Mouse (Mus musculus) megakaryocyte-erythroid progenitor cell, adult 5-6 weeks (primary cell): ENCODE results near the gene Phf12. TPM values are rescaled to one million over a fixed set of nuclear protein-coding genes. Genes with fewer than 3 reads are reported as not detected.

Source experiments
- ATAC-seq: replicated peaks from 2 replicates; pipeline ENCODE4 v1.8.0; 2016; ENCODE audit warnings: mild to moderate bottlenecking, inconsistent platforms; ENCODE audit not compliant: severe bottlenecking, poor library complexity, low FRiP score, low TSS enrichment
- total RNA-seq, 2 experiments: library from RNA; stranded (forward) in 1 of 2; stranded (reverse) in 1 of 2; fragments of 200-1000, 215-1000 nt in 1 of 2; fragments of >200 nt in 1 of 2; fragmentation: Nextera tagmentation in 1 of 2; gene quantifications; 2 replicates each; pipeline ENCODE4 v1.2.3; 2014 to 2017

Gene Phf12
- total RNA-seq, 2 experiments from 2014 or later = 23.3 to 94.6 TPM

DNA sequence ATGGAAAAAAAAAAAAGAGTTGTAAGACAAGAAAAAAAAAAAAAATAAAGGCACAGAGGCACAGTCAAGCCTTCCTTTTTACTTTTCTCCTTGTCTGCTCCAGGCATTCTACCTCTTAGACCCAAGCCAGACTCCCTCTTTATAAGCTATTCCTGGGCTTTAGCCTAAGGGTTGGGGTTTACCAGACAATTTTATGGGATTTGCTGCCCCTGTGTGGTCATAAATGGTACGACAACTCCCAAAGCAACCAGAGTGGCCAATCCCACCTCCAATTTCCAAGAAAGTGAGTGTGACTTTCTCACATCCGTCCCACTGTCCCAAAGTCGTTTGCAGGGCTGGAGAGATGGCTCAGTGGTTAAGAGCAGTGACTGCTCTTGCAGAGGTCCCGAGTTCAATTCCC lies 15.4 kb upstream of the Phf12 start:
- no peak for ATAC-seq

DNA sequence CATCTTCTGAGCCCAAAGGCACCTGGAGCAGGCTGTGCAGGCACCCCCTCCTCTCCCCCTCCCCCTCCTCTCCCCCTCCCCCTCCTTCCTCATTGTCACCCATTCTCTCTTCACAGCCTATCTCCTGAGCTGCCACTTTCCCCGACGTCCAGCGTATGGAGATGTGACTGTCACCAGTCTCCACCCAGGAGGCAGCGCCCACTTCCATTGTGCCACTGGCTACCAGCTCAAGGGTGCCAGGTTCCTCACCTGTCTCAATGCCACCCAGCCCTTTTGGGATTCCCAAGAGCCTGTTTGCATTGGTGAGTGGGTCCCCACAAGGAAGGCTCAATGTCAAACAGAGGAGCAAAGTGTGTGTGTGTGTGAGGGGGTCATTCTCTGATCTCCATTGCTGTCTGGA lies 13.8 kb upstream of the Phf12 start:
- no peak for ATAC-seq

DNA sequence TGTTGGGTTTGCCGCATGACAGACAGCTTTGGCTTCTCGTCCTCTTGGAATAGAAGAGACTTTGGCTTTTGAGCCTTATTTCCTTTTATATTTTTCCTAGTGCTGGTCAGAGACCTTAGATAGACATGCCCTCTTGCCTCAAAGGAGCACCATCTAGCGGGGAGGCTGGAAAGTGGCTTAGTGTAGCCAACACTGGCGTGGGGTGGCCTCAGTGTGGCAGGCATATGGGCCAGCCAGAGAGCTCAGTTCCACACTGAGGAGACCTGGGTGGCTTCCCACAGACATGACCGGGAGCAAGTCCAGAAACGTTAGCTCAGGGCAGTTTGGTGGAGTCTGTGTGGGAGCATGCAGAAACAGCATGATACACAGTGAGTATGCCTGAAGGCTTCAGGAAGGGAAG lies 11.8 kb upstream of the Phf12 start:
- ATAC-seq = no peak

DNA sequence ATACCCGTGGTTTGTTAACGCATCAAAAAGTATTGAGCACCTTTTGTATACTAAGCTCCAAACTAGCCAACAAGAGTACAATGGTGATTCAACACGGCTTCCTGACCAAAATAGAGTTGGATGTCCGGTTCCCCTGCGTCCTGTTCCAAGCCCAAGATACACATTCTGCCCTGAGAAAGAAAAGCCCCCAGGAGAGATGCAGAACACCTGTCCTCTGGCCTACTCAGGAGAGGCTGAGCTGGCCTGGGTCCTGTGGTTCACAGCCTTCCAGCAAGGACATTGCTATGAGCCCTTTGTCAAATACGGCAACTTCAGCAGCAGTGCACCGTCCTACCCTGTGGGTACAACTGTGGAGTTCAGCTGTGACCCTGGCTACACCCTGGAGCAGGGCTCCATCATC lies 9.0 kb upstream of the Phf12 start:
- ATAC-seq = no peak

DNA sequence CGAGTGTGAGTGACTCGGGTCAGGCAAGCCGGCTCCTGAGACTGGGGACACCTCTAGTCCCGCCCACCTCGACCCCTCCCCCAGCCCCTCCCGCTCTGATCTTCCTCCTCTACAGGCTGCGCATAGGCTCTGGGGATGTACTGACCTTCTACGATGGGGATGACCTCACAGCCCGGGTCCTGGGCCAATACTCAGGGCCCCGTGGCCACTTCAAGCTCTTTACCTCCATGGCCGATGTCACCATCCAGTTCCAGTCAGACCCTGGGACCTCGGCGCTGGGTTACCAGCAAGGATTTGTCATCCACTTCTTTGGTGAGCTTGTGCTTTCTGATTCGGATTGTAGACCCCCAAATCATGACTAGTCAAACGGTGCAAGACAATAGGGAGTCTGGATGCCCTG lies 8.2 kb upstream of the Phf12 start:
- no peak for ATAC-seq

DNA sequence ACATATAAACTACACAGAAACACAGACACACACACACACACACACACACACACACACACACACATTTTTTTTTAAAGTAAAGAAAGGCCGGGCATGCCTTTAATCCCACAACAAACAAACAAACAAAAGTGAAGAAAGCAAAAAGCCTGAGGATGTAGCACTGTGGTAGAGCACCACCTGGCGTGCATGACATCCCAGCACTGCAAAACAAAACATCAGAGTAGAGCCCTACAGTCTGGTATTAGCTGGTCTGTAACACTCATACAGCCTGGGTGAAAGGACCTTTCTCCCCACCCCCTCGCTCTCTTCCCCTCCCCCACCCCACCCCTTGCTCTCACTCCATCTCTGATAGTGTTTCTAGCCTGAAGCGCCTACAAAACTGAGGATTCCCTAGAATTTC lies 6.7 kb upstream of the Phf12 start:
- no peak for ATAC-seq

DNA sequence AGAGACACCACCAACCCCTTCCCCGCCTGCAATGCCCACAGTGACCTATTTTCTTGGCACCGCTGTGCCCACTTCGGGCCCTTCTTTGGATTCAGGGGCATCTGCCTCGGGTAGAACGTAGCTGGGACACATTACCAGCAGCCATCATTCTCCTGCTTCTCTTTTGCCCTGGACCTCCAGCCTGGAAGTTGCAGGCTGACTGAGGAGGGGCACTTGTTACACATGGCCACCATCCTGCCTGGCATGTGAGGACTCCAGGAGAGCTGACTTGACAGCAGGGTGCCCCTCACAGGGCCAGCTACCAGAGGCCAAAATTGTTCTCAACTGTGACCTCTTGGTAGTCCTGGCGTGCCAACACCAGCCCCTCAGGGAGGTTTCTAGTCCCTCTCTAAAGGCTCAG lies 4.4 kb upstream of the Phf12 start:
- ATAC-seq = no peak

DNA sequence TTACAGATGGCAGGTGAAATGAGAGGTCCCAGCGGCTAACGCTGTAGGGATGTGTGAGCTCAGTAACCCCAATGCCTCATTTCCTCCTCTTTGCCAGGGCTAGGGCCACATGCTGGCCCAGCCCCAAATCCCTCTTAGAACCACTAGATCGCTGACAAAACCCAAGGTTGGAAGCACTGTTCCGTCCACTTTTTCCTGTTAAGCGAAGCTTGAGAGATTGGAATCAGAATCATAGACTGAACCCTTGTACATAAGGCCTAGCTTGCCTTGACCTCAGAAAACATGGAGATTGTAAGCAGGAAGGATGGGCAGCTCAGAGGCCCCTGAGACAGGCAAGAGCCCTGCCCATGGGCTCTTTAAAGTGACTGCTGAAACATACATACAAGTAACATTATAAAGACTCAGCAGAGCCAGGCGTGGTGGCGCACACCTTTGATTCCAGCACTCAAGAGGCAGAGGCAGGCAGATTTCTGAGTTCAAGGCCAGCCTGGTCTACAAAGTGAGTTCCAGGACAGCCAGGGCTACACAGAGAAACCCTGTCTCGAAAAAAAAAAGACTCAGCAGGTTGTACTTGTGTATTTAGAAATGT lies 3.2 kb upstream of the Phf12 start:
- no peak for ATAC-seq

DNA sequence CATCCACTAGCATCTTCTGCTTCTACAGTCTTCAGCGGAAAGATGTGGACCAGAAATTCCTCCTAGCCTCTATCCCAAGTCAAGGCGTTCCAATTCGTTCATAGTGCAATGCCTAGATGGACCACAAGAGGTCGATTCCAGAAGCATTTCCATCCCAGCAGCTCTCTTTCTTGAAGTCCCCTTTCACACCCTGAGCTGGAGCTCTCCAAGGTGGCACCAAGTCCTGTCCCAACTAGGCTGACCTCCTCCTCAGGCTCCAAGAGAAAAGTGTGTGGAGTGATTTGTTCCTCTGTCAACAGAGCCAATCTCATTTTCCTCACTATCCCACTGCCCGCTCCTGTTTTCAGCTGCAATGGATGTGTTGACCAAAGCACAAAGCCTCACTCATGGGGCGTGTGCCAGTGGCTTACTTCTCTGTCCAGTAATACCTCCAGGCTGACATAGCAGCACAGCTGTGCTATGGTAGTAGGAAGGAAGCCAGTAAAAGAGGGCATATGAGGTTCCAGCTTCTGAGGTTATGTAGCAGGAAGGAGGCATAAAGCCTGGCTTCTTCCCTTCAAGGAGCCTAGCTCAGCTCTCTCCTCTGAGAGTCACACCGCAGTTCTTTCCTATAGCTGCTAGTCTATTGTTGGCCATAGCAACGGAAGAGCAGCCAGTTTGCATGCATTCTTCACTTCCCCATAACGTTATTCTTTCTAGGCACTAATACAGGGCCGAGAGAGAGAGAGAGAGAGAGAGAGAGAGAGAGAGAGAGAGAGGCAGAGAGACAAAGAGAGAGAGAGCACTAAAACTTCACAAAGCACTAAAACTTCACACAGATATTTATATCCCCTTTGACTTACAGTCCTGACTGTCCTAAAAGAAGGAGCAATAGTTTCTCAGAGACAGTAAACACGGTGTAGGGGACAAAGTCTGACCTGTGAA lies 2.0 kb upstream of the Phf12 start:
- no peak for ATAC-seq

DNA sequence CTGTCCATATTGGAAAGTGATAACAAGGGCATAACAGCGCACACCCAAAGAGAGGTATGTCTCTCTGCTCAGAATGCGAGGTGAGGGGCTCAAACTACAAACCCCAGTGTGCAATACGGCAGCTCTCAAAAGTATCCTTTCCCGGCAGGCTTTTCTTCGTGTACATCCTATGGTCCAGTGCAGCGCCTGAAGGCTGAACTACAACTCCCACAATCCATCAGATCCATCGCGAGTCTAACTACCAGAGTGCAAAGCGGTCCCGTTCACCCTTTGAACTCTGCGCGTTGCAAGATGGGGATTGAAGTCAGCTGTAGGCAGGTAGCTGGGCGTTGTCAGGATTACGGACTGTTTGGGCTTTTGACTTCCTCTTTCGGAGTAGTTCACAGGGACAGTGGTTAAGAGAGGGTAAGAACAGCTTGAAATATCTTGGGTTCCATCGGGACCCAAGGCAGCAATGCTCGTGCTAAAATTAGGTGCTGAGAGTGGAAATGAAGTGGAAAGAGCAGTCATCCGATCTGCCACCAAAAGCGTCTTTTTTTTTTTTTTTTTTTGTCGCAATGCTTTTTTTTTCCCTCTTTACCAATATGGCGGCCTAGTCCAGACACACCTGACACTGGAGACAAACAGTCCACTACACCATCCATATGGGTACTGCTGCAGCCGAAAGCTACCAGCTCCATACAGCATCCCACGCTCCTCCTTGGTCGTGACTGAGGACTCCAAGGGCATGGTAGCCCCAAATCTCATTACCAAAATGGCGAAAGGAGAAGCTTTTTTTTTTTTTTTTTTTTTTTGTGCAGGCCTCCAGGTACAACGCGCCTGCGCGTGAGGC lies 729 bp upstream of the Phf12 start:
- ATAC-seq = peak; percentile 78

DNA sequence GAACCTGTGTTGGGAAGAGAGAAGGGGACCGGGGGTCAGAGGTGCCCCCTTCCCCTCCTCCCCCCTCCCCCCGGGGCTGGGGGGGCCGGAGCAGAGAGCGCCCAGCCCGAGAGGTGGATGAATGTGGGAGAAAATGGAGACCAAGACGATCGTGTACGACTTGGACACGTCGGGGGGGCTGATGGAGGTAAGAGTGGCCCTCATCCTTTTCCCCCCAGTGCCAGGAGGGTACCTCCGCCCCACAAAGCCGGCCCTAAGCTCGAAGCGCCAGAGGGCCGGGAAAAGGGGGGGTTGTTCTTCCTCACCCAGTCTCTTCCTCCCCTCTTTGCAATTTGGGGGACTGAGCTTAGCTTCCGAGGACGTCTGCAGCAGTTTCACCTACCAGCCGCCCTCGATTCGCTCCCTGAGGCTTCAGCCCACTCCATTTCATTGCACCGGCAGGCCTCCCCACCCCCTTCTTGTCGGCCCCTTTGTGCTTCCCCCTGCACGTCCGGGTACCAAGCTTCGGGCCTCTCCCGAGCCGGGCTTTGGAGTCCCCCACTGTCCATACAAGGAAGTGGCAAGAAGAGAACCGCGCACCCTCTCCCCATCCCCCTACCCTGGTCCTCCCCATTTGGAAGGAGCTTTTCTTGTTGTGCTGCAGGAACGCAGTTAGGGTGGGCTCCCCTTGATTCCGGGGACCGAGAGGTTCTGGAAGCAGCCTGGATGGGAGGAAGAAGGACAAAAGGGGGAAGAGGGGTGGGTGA lies 810 bp downstream of the Phf12 start:
- ATAC-seq = no peak

DNA sequence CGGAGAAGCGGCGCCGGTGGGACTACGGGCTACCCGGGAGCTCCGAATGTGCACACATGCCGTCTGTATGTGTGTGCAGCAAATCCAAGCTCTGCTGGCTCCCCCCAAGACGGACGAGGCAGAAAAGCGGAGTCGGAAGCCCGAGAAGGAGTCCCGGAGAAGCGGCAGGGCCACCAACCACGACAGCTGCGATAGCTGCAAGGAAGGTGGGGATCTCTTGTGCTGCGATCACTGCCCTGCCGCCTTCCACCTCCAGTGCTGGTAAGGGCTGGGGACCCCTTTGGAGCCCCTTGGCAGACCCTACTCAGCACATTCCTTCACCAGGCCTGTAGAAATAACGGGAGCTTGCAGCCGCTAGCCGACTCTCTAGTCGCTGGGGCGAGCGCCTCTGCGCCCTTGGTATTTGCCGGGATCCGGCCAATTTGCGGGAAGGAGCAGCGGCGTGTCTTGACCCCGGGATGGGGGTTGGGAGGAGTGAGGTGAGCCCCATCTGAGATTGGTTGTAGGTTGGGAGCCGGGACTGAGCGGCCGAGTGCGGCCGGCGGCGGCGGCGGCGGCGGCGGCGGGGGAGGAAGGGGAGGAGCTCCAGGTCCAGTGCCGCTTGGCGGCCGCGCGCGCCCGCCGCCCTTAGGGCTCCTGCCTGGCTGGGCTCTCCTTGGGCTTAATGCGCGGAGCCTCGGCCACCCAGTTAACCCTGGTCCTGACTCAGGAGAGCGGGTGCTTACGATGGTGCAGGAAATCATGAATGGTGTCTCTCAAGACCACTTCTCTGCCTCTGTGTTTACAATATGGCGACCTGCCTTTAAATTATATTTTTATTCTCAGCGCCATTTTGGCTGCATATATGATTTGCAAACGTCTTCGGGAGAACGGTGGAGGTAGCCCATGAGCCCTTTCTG lies 1.6 kb downstream of the Phf12 start:
- no peak for ATAC-seq

DNA sequence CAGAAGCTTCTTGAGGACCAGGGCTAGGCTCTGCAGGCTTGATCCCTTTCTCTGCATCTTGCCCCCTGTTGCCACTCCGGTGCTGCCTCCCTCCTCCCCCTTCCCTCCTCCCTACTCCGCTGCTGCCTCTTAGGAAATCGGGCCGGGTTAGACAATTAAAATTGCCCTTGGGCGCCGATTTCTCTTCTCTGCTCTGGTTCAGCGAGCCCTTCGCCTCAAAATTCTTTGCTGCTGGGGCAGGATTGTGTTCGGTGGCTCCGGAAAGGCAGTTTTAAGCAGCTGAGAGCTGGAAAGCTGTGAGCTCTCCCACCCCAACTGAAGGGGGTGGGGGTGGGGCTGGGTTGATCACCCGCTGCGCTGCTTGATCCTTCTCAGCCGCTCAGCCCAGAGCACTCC lies 2.3 kb downstream of the Phf12 start:
- ATAC-seq = no peak

DNA sequence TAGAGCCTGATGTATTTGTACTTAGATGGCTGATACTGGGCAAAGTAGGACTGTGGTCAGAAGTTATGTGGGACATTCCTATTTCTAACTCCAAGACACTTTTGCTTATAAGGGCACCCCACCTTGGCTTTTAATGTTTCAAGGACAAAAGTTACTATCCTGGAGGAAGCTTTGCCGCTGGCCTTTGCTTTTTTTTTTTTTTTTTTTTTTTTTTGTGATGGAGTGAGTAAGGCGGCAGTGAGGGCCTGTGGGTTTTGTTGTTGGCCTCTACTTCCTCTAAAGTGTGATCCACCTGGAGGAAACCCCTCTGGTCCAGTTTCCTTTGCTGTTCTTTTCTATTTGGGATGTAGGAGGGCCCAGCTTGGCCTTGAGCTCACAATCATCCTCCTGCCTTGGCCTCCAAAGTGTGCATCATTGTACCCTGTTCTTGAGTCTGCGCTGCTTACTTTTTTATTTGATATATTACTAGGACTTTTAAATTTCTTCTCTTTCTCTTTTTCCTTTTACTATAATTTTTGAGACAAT lies 3.0 kb downstream of the Phf12 start:
- ATAC-seq = no peak

DNA sequence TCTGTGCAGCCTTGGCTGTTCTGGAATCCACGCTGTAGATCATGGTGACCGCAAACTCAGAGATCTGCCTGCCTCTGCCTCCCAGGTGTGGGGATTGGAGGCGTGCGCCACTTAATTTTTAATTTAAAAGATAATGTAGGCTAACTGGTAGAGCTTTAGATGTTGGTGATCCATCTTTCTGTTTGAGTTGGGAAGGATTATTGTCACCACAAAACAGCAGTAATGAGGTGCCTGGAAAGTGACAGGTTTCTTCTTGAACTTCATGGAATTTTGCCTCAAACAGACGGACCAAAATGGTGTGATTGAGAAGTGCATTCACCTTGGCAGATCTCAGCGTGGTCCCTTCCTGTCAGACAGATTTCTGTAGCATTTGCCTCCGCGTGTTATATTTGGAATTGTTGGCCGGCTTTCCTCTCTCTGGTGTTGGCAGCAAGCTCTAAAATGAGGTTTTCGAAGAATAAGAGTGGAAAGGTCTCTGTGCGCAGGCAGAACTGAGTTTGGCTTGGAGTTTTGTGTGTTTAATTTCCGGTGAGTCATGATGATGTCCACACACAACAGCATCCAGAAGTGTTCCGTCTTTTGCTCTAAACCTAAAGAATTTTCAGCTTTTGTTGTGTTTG lies 6.6 kb downstream of the Phf12 start:
- no peak for ATAC-seq

DNA sequence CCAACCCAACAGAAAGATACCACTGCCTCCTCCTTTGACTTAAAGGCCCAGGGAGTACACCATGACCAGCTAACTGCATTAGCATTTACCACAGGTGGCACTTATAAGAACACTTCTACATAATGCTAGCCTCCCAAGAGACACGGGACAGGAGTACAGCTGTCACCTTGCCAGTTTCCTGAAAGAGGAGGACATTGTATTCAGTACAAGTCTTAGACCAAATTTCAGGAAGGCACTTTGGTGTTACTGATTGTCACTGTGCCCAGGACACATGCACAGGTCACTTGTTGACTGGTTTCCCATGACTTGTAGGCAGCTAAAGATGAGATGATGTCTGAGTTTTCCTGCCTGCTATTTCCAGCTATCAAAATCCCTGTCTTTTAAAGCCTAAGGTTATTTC lies 13.0 kb downstream of the Phf12 start:
- ATAC-seq = no peak

DNA sequence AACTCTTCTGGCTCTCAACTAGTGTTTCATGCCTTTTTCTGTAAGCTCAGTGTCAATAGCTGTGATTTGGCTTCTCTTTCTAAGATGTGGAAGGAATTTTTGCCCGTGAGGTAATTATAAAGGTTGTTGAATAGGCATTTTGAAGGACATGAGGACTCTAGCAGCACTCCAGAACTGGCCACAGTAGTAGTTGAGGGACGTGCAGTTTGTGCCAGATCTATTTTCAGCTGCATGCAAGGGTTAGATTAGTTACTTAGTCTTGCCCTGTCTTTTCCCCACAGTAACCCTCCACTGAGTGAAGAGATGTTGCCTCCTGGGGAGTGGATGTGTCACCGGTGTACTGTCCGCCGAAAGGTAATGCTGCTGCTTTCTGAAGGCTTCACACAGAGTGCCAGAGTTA lies 23.9 kb downstream of the Phf12 start:
- ATAC-seq = no peak

DNA sequence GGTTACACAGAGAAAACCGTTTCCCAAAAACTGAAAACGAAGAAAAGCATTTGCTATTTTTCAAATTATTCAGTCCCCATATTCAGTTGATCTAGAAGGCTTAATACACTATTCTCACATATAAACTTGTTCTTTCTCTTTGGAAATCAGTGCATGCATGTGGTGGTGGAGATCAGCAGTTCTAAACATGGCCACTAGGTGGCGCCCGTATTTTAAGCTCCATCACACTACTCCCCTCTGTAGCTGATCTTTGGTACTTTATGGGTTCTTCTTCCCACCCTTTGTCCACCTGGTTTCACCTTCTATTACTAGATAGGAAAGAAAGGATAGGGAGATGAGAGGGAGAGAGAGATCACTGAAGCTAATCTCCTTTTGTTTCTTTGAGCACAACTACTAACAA lies 37.1 kb downstream of the Phf12 start:
- peak; percentile 60; the same call in 1 of the 2 replicates for ATAC-seq
